Mouse (Mus musculus) brown adipose tissue, adult 24 weeks (tissue): ENCODE data around the gene Ptprm. TPM values are rescaled to one million over a fixed set of nuclear protein-coding genes. Genes with fewer than 3 reads are reported as not detected.

Experiments
- H3K27ac ChIP-seq: fragments of 200-500 bp; replicated peaks from 2 replicates; pipeline ENCODE4 v1.5.1; 2012; ENCODE audit warnings: low read depth, mild to moderate bottlenecking, low read length
- H3K4me1 ChIP-seq: fragments of 200-500 bp; 2 replicates; pipeline ENCODE4 v1.6.1; 2012; ENCODE audit warnings: low read length, mixed read lengths; ENCODE audit not compliant: control insufficient read depth, insufficient read depth, insufficient read length
- H3K4me3 ChIP-seq: fragments of 200-500 bp; 2 replicates; pipeline ENCODE4 v1.5.1; 2012; ENCODE audit warnings: low read depth, mild to moderate bottlenecking, low read length, moderate library complexity; ENCODE audit not compliant: insufficient read depth
- polyA plus RNA-seq: library from polyadenylated mRNA; stranded (reverse); fragments of >200 nt; gene quantifications from 2 replicates; pipeline ENCODE4 v1.2.4, GENCODE M21; 2012; ENCODE audit not compliant: missing spikeins, insufficient read depth, insufficient read length

Gene Ptprm
- polyA plus RNA-seq, 1 experiment = 23.5 TPM

DNA sequence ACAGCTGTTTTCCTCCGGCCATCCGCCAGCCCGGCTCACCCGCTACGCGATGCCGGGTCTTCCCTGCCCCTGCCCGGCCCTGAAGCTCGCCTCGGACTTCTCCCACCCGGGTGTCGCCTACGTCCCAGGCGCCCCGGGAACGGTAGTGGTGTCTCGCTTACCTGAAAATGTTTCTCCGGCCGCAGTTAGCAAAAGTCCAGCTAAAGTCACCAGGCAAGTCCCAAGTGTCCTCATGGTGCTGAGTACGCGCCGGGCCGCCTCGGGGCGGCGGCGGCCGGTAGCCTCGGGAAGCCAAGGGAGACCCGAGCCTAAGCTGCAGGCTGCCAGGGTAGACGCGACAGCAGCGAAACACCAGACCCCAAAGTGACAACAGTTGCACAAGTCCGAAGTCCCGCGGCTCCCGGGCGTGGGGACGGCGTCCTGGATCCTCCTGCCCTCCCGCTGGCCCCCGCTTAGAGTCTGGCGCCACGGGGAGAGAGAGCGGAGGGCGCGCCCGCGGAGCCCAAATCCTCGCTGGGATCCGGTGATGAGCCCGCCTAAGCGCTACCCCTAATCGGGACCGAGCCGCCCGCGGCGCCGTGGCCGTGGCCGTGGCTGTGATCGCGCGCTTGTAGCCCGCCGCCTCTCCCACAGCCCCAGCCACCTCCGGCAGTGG is 334 bp downstream of the Ptprm start:
- Histone ChIP-seq H3K27ac (peak overlapping the region; percentile 97), H3K4me1 (peaks cover 14% of the 10 kb centered on the region), H3K4me3 (peak overlapping the region; percentile 100)

DNA sequence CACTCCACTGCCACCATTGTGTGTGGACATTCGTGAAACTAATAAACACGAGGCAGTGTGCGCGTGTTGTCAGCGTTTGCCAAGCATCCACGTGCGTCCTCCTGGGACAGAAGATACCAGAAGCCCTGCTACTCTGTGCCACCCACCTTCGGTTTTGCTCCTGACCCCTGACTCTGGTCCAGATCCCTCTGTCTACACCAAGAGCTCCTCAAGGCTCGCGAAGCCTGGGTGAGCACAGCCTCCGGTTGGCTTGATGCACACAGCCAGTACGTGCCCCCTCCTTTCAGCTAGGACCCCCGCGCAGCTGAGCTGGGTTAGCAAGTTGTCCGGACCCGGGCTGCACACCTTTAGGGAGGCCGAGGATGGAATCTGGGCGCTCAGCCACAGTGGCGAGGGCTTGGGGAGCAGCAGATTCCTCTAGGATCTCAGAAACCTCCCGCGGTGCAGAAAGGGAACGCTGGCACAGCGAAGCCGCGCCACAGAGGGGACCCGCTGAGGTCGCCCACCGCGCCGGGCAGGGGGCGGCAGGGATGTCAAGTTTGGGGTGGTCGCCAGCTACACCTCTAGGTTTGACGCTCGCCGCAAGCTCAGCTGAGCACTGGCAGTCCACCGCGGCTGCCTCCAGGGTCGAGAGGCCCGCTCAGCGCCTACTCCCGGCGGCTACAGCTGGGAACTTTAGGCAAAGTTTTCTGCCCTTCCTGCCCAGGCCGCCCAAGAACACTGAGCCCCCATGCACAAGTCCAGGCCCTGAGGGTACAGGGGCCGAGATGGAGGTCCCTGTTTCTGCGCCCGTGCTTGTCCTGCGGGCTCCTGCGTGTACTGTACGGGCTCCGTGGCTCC is 1.1 kb downstream of the Ptprm start:
- Histone ChIP-seq H3K4me1 (peaks cover 20% of the 10 kb centered on the region), H3K27ac (peak overlapping the region; percentile 97), H3K4me3 (peak overlapping the region; percentile 100)

DNA sequence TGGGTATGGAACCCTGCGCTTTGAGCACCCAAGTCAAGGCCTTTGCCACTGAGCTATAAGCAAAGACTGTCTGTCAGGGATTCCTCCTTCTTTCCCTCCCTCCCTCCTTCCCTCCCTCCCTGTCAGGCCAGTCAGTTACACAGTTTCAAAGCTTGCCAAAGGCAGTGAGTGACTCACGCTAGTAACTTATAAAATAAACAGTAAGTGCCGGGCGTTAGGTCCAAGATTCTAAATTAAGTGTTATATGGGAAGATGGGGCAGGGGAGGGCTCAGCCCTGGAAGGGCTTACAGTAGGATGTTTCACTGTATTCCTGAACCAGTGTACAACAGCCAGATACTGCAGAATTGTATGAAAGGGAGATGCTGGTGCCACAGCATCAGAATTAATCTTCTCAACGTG is 2.8 kb downstream of the Ptprm start:
- H3K4me3 ChIP-seq = peak overlapping the region; percentile 42
- H3K27ac ChIP-seq = peak overlapping the region; percentile 96
- H3K4me1 ChIP-seq = peaks cover 26% of the 10 kb centered on the region

DNA sequence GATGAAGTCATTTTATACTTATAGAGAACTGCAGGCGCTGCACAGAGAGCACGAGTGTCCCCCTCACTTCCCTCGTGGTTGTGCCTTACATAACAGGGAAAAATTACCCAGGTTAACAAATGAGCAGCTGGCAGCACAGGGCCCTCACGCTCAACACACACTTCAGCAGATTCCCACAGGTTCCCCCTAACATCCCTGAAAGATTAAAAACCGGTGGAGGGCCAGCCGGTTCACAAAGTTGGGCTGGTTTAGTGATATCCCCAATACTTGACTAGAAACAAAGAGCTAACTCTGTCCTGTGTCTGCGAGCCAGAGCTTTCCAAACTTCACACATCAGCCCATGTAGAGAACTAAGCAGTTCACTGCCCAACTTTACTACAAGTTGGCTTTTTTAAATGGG is 3.7 kb downstream of the Ptprm start:
- Histone ChIP-seq H3K27ac (peak overlapping the region; percentile 93), H3K4me3 (peak overlapping the region; percentile 20; the same call in 1 of the 2 replicates), H3K4me1 (peaks cover 29% of the 10 kb centered on the region)

DNA sequence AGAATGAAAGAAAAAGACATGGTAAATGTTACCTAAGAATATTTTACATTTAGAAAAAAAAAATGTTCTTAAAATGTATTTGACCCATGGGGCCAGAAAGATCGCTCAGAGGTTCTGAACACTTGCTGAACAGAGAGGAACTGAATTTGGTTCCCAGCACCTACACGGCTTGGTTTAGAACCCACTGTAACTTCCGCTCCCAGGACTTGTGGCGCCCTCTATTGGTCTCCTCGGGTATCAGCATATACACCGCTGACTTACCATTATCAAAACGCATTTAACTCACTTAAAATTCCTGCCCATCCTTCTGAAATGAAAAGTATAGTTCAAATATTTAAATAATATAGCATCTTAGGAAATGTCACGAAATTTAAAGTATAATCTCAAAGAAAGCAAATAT is 4.7 kb downstream of the Ptprm start:
- H3K4me1 ChIP-seq = peaks cover 33% of the 10 kb centered on the region
- H3K4me3 ChIP-seq = no peak overlapping the region
- H3K27ac ChIP-seq = peak overlapping the region; percentile 34; the same call in 1 of the 2 replicates

DNA sequence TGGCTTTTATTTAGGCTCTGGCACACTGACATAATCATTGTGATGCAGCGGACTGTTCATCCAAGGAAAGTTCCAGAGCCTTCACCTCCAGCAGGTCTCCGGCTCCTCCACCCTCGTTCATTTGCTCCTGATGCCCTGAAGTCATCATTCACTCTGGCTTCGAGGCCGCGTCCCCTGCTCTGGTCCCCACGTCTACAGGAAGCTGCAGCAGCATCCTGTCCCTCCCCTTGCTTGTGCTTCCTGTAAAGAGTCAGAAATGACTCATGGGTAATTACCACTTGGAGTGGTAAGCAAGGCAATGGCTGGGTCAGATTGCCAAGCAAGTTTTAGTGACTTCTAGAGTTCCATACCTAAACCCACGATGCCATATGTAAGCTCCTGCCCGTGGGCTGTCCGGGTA is 7.3 kb downstream of the Ptprm start:
- peaks cover 49% of the 10 kb centered on the region for H3K4me1 ChIP-seq
- no peak overlapping the region for H3K4me3 ChIP-seq
- peak overlapping the region; percentile 82 for H3K27ac ChIP-seq

DNA sequence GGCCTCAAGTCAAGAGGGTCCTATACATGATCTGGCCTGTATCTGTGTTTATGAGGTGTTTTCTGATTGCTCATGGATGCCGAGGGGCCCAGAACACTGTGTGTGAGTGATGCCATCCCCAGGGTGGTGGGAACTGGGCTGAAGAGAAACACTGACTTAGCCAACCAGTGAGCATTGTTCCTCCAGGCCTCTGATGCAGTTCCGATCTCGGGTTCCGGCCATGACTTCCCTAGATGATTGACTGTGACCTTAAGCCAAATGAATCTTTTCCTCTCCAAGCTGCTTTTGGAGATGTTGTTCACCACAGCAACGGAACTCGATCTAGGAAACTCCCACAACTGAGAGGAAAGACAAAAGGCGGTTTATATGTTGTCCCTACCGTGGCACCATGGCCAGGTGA is 9.1 kb downstream of the Ptprm start:
- peaks cover 56% of the 10 kb centered on the region for H3K4me1 ChIP-seq
- no peak overlapping the region for H3K4me3 ChIP-seq
- H3K27ac ChIP-seq = peak overlapping the region; percentile 88

DNA sequence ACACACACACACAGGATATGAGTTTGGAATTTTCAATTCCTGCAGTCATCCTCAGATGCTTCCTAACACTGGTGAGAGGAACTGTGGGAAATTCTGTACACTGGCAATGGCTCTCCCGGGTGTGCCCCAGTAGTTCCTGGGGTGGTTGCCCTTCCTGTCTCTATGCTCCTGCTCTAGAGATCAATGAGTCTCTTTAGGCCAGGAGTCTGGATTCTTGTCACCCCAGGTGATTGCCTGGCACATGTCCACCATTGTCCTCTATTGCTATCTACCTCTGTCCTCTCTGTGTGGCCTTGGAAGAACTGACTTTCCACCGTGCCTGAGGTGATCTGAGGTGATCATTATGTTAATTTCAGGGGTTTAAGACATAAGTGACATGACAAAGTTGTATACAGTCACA is 10.8 kb downstream of the Ptprm start:
- Histone ChIP-seq H3K27ac (peak overlapping the region; percentile 81), H3K4me1 (peaks cover 58% of the 10 kb centered on the region), H3K4me3 (no peak overlapping the region)

DNA sequence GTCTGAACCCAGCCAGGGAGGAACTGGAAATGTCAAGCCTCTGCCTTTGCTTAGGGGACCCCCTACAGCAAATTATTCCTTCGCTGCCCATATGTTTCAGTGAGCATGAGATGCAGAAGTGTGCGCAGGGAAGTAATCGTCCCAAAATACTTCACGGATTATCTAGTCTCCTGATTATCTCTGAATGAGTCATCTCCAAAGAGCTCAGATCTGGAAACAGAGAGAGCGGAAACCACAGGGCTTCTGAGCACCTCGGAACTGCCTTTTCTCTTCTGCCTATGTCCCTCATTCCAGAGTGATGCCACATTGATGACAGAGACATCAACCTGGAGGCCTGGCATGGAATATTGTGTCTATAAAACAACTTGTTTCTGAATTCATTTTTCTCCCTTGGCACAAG is 11.3 kb downstream of the Ptprm start:
- Histone ChIP-seq H3K4me3 (no peak overlapping the region), H3K4me1 (peaks cover 54% of the 10 kb centered on the region), H3K27ac (peak overlapping the region; percentile 81)

DNA sequence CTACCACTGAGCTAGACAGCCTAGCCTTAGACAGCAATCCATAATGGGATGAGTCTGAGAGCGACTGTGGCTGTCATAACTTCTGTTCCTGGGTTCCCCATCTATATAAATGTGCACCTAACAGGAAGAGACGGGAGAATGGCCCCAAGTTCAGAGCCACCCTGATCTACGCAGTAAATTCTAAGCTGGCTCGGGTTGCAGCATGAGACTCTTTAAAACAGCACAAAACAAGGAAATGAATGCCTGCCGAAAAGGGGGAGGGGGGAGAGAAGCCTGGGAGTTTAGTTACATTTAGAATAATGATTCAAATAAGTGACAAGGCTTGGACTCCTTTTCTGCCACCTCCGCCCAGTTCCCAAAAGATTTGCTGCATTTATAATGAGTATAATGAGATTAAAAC is 13.9 kb downstream of the Ptprm start:
- H3K4me3 ChIP-seq = no peak overlapping the region
- H3K4me1 ChIP-seq = peaks cover 42% of the 10 kb centered on the region
- H3K27ac ChIP-seq = no peak overlapping the region

DNA sequence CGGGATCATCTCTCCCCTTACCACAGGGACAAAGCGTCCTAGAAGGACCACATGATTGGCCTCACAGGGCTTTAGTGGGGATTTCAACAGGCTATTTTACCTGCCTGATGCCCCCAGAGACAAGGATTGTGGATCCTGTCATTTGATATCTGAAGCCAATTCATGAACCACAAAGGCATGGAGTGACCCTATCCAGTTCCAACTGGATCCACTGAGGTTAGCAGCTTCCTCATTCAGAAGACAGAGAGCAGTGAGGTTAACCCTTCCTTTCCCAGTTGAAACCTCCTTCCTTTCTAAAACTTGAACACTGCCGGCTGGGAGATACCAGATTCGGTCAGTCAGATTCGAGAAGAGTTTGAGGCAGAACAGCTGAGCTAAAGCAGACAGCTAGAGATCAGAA is 14.7 kb downstream of the Ptprm start:
- peaks cover 44% of the 10 kb centered on the region for H3K4me1 ChIP-seq
- no peak overlapping the region for H3K27ac ChIP-seq
- no peak overlapping the region for H3K4me3 ChIP-seq

DNA sequence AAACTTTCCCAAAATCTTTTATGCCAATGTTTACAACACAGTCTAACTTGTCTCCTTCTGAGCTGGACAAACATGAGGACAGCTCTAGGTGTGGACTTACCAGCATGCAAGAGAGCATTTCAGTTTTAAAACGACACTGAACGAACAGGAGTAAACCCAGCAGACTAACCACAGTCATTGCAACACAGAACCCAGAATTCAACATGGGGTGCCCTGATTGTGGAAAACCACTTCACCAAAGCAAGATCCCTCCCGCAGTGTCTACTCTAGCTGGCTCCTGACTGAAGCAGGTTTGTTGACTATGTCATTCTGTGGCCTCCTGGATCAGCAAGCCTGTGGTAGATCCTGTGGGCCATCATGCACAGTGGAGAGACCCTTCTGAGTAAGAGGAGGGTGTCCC is 19.9 kb downstream of the Ptprm start:
- H3K4me3 ChIP-seq = no peak overlapping the region
- peaks cover 18% of the 10 kb centered on the region for H3K4me1 ChIP-seq
- H3K27ac ChIP-seq = no peak overlapping the region

DNA sequence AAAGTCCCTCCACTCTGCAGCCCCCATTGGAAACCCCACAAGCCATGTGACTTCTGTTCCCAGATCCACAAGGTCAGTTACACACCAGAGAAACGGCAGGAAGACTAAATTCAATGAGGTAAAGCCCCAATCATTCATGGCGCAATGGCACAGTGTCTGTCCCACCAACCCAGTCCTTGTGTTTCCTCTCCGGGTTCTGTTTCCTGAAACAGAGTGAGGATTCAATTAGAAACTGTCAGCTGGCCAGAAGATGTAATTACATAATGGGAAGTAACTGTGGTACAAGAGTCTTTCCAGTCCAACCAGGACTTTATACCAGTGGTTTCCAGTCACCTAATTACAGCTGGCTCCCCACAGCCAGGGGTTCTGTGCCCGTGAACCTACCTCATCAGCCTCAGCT is 24.8 kb downstream of the Ptprm start:
- Histone ChIP-seq H3K4me1 (peaks cover 23% of the 10 kb centered on the region), H3K27ac (no peak overlapping the region)

DNA sequence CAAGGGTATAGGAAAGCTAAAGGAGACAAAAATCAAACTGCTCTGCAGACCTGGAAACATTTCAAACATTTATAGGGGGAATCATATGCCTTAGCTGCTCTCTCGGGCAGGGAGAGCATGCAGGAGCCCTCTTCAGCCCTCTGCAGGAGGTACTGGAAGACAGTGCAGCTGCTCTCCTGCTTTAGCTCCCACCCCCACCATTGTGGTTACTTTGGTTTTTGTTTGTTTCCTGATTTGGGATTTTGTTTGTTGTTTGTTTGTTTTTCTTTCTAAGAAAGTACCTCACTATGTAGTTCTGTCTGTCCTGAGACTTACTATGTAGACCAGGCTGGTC is 29.8 kb downstream of the Ptprm start:
- H3K27ac ChIP-seq = no peak overlapping the region
- H3K4me1 ChIP-seq = peaks cover 17% of the 10 kb centered on the region
- no peak overlapping the region for H3K4me3 ChIP-seq

More for the DNA sequence above, 24.8 kb downstream of the Ptprm start:
- H3K4me3 ChIP-seq = no peak overlapping the region

DNA sequence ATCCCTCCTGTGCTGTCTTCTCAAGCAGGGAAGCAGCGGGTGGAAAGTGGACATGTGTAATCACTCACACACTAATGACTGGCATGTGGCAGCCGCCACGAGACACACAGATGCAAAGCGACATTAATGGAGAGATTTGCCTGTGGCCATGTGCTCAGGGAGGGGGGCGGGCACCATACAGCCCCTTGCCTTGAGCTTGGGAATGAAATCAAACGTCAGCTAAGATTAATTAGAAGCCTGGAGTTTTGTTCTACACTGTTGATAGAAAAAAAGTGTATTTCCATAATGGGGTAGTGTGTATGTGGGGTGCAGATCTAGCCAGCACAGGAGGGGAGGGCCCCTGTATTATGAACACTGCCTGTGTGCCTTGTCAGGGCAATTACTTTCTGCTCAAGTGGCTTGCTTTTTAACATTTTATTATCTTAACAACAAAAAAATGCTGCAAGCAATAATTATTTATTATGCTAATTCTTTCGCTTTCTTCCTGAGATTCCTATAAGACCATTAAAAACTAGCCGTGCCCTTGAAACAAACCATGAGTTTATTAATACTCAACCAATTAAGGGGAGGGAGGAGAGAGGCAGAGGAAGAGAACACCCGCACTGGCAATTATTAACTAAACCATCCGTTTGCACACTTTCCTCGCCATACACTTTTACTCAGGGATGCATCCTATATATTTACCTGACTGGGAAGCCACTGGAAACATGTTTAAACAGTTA is 30.3 kb downstream of the Ptprm start:
- Histone ChIP-seq H3K27ac (no peak overlapping the region), H3K4me1 (peaks cover 14% of the 10 kb centered on the region), H3K4me3 (no peak overlapping the region)
